Mouse (Mus musculus) E14TG2a.4 (cell line): ENCODE data around the gene Chsy1.

Source experiments
- CTCF ChIP-seq: conservative IDR thresholded peaks from 2 replicates; pipeline ENCODE4 v1.5.1; 2014; ENCODE audit warnings: low read length
- POU5F1 ChIP-seq: IDR thresholded peaks from 2 replicates; pipeline ENCODE4 v1.6.1; 2014; ENCODE audit warnings: low read length, borderline replicate concordance

DNA sequence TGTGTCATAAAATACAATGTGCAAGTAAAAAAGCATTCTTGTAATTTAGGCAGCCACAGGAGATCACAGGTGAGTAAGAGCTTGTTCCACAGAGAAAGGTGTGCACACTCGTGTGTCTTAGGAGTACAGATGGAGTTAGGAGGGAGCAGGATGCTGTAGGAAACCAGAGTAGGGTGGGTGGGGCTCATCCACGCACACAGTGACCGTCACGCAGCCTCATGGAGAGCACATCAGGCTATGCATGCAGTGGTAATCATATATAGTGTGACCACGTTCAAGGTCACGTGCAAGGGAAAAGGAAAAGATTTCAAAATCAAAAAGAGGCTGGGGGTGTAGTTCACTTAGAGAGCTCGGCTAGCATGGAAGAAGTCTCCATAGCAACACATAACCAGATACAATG lies 33.2 kb downstream of the Chsy1 start:
- no peak for TF ChIP-seq CTCF
- no peak for TF ChIP-seq POU5F1
